Mouse (Mus musculus) lung, postnatal 0 days (tissue): Measurements from ENCODE around the gene Cd93. TPM values are rescaled to one million over a fixed set of nuclear protein-coding genes. Genes with fewer than 3 reads are reported as not detected.
A peak's percentile ranks its signal among the peaks of the same experiment; 100 is the strongest.

Experiments
- ATAC-seq: fragments of 200-750 bp; cut with Nextera tagmentation; 2 replicates; pipeline ENCODE4 v1.8.0; 2017; ENCODE audit warnings: moderate library complexity
- DNase-seq: peaks from one replicate; pipeline ENCODE4 v3.0.0-alpha.2; 2016; ENCODE audit warnings: low spot score
- H3K27ac ChIP-seq: fragments of 300-500 bp; sonication (generic); 2 replicates; pipeline ENCODE4 v1.5.1; 2014; ENCODE audit warnings: antibody characterized with exemption, mild to moderate bottlenecking, low read length, mixed read lengths
- H3K27me3 ChIP-seq: fragments of 300-500 bp; sonication (generic); replicated peaks from 2 replicates; pipeline ENCODE4 v1.6.1; 2014; ENCODE audit warnings: low read length, mixed read lengths; ENCODE audit not compliant: insufficient read depth
- H3K36me3 ChIP-seq: fragments of 300-500 bp; sonication (generic); 2 replicates; pipeline ENCODE4 v1.6.1; 2014; ENCODE audit warnings: low read length, mixed read lengths; ENCODE audit not compliant: insufficient read depth
- H3K4me1 ChIP-seq: fragments of 300-500 bp; sonication (generic); 2 replicates; pipeline ENCODE4 v1.6.1; 2014; ENCODE audit warnings: antibody characterized with exemption, low read depth, low read length, mixed read lengths; ENCODE audit not compliant: insufficient read depth
- H3K4me2 ChIP-seq: fragments of 300-500 bp; sonication (generic); replicated peaks from 2 replicates; pipeline ENCODE4 v1.6.1; 2014; ENCODE audit warnings: low read depth, mild to moderate bottlenecking, low read length, moderate library complexity, mixed read lengths
- H3K4me3 ChIP-seq: fragments of 300-500 bp; sonication (generic); 2 replicates; pipeline ENCODE4 v1.5.1; 2014; ENCODE audit warnings: low read depth, low read length
- H3K9ac ChIP-seq: fragments of 300-500 bp; sonication (generic); replicated peaks from 2 replicates; pipeline ENCODE4 v1.6.1; 2014; ENCODE audit warnings: low read depth, mild to moderate bottlenecking
- H3K9me3 ChIP-seq: fragments of 300-500 bp; sonication (generic); 2 replicates; pipeline ENCODE4 v1.6.1; 2016; ENCODE audit warnings: low read length, mixed read lengths
- CTCF ChIP-seq: IDR thresholded peaks from 2 replicates; pipeline ENCODE4 v1.5.1; 2016; ENCODE audit warnings: antibody characterized with exemption, mild to moderate bottlenecking
- EP300 ChIP-seq: IDR thresholded peaks from 2 replicates; pipeline ENCODE4 v1.6.1; 2016; ENCODE audit warnings: antibody characterized with exemption, mild to moderate bottlenecking, control low read depth
- WGBS: fragments of 180-500 bp; shearing (Covaris S2); extraction: QIAGEN DNeasy Blood & Tissue Kit; methylation state at CpG from one replicate; pipeline ENCODE4 v1.1.7; 2014; 5-methylcytosine and 5-hydroxymethylcytosine counted together
- polyA plus RNA-seq: library from polyadenylated mRNA; unstranded; fragments of >200 nt; fragmentation: Nextera tagmentation; extraction: Ambion mirVana; gene quantifications from 2 replicates; pipeline ENCODE4 v1.2.1, GENCODE M21; 2015

The Cd93 gene
- polyA plus RNA-seq, 1 experiment from 2014 or later: 55.9 TPM

DNA sequence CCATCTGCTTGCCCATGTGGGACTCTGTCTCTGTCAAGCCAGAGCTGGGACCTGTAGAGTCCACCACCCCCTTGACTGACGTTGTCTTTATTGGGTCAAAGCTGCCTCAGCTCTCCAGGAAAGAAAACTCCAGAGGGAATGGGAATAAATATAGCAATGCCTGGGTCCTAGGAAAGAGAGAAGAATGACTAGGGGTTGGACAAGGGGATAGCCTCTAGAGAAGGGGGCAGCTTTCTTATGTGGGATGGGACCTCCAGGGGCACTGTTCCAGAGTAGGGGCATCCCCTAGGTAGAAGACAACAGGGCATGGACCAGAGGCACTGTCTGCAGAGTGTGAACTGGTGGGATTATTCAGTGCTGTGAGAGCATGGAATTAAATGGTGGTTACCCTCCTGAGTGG lies 33.5 kb downstream of the Cd93 start:
- Histone ChIP-seq H3K36me3 (no peaks in the 10 kb centered on the region), H3K4me1 (peaks cover 6% of the 10 kb centered on the region), H3K4me2 (no peak overlapping the region), H3K27ac (no peak overlapping the region), H3K9me3 (no peaks in the 10 kb centered on the region), H3K4me3 (no peak overlapping the region), H3K27me3 (no peaks in the 10 kb centered on the region), H3K9ac (no peak overlapping the region)
- DNase-seq: no peak
- ATAC-seq: no peak
- 73% methylated on average over 1 of the region's 1 CpGs for WGBS
- TF ChIP-seq EP300 (no peak), CTCF (no peak)

DNA sequence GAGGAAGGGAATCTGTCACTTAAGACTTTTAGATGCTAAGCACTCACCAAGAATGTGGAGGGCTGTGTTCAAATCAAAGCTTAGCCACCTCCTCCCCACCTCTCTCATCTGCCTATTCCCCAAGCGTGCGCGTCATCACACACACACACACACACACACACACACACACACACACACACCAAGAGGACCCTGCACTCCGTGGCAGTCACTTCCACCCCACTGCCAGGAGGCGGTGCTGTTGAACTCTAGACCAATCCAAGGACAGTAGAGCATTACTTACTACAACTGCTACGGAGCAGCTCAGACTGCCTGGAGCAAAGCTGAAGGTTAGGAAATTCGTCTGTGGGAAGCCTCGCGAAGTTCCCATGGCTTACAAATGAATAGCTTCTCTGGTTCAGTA lies 34.2 kb downstream of the Cd93 start:
- Histone ChIP-seq H3K27me3 (no peaks in the 10 kb centered on the region), H3K4me1 (peaks cover 6% of the 10 kb centered on the region), H3K4me3 (no peak overlapping the region), H3K4me2 (peak overlapping the region; percentile 82; the same call in 1 of the 2 replicates), H3K9me3 (no peaks in the 10 kb centered on the region), H3K36me3 (no peaks in the 10 kb centered on the region), H3K9ac (no peak overlapping the region), H3K27ac (peak overlapping the region; percentile 86; the same call in 1 of the 2 replicates)
- peak; percentile 99 for TF ChIP-seq CTCF
- no peak for TF ChIP-seq EP300
- ATAC-seq (peak; percentile 72), DNase-seq (peak; percentile 95)
- 13% methylated on average over 9 of the region's 9 CpGs for WGBS

DNA sequence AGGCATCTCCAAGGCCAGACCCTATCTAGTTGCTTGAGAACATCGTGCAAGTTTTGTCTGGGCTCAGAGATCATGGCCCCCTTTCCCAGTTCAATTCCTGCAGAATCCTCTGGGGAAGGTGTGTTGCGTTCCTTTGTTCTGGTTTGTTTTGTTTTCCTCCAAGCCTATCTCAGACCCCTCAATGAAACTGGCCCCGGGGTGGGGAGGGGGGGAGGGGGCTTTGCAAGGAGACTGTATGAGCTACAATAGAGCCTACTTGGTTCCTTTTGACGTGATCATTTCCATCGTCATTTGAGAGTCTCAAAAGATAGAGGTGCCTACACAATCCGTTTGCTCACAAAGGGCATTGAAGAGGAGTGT lies 34.6 kb downstream of the Cd93 start:
- Histone ChIP-seq H3K9me3 (no peaks in the 10 kb centered on the region), H3K4me1 (peaks cover 6% of the 10 kb centered on the region), H3K27ac (peak overlapping the region; percentile 86), H3K9ac (0 out of 2 replicates have a peak overlapping the region, but pooled peaks have one; percentile 84), H3K4me2 (peak overlapping the region; percentile 82), H3K27me3 (no peaks in the 10 kb centered on the region), H3K36me3 (no peaks in the 10 kb centered on the region), H3K4me3 (peak overlapping the region; percentile 66; the same call in 1 of the 2 replicates)
- 21% methylated on average over 6 of the region's 6 CpGs for WGBS
- no peak for DNase-seq
- TF ChIP-seq CTCF: no peak
- no peak for TF ChIP-seq EP300
- no peak for ATAC-seq

DNA sequence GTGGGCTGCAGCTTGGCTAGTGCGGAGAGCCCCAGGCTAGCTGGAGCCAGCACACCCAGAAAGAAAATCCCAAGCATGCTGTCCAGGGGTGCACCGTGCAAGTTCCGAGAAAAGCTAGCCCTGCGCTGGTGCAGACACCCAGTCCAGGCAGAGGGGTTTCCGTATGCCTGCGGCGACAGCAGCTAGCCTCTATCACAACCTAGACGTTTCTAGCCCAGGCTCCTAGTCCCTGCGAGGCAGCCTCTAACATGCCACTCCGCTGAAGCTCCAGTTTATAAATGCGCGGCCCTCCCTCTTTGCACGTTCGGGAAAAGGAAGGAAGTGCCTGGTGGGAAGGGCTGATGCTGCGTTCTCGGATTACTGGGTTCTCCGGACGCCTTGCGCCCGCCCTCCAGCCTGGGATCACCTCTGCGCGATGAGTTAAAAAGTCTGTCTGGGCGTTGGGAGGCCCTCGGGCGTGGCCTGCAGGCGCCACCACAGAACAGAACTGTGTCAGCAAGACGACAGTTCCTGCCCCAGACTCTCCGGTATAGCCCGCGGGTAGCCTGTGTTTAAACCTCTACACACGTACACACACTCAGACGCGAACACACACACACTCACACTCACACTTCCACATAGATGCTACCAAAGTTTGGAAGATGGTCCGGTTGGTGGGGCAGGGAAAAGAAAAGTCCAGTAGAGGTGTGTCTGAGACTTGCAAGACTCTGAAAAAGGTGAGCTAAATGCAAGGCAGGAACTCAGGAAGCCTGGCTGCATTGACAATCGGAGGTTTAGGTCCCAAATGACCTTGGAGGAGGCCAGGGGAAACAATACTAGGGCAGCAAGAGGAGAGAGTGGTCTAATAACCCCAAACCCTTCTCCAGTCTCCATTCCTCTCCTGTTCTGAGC lies 35.2 kb downstream of the Cd93 start, which contains the start of gene Thbd:
Gene Thbd, minus strand, starts transcription at position 319 of the 891 bp plus-strand sequence.
- no peaks in the 10 kb centered on the region for H3K36me3 ChIP-seq
- ATAC-seq (peak; percentile 83), DNase-seq (peak; percentile 94)
- peak within 1 kb of the TSS; percentile 84 for H3K9ac ChIP-seq
- peak; percentile 86 for TF ChIP-seq EP300
- peak; percentile 33; the same call in 1 of the 2 replicates for TF ChIP-seq CTCF
- peak within 1 kb of the TSS; percentile 66 for H3K4me3 ChIP-seq
- no peaks in the 10 kb centered on the region for H3K27me3 ChIP-seq
- peak within 1 kb of the TSS; percentile 82 for H3K4me2 ChIP-seq
- H3K4me1 ChIP-seq: peaks cover 6% of the 10 kb centered on the region
- peak within 1 kb of the TSS; percentile 86 for H3K27ac ChIP-seq
- WGBS: 2% methylated on average over 35 of the region's 35 CpGs
- no peaks in the 10 kb centered on the region for H3K9me3 ChIP-seq

DNA sequence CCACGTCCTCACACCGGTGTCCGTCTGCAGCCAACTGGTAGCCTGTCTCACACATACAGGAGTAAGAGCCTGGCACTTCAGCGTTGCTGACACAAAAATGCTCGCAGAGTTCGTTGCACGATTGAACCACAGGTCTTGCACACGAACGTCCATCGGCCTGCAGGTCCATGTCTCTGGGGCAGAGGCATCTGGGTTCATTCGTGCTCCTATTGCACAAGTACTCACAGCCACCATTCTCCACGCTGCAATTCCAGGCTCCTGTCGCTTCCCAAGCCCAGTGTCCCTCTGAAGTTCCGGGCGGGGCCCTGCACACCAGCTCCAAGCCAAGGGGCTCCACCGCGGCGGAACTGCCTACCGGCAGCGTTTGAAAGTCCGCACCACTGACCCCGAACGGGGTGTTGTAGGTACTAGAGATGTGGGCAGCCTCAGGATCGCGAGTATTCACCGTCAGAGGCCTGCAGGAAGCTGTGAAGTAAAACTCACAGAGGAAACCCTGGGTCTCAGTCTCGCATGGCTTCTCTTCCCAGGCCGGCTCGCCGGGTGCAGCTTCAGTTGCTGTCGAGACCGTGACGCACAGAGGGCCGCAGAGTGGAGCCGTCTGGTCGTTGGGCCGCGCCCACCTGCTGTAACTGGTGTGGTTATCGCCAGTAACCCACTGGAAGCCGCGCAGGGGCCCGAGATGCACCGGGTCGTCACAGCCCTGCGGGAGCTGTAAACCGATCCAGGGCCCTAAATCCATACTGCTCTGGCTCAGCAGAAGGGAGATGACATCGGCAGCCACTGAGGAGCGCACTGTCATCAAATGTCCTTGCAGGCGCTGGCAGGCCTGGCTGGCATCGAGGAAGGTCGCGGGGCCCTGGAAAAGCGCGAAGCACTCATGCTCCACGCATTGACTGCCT lies 36.1 kb downstream of the Cd93 start:
- TF ChIP-seq CTCF (no peak), EP300 (no peak)
- WGBS: 1% methylated on average over 55 of the region's 55 CpGs
- peak overlapping the region; percentile 82 for H3K4me2 ChIP-seq
- no peaks in the 10 kb centered on the region for H3K36me3 ChIP-seq
- peak overlapping the region; percentile 66 for H3K4me3 ChIP-seq
- no peaks in the 10 kb centered on the region for H3K27me3 ChIP-seq
- H3K4me1 ChIP-seq: peaks cover 6% of the 10 kb centered on the region
- peak; percentile 44 for ATAC-seq
- peak; percentile 63 for DNase-seq
- no peaks in the 10 kb centered on the region for H3K9me3 ChIP-seq
- H3K27ac ChIP-seq: peak overlapping the region; percentile 86
- H3K9ac ChIP-seq: peak overlapping the region; percentile 84
